ENCODE assay signal across 14 mouse cellular contexts in the genomic region with DNA sequence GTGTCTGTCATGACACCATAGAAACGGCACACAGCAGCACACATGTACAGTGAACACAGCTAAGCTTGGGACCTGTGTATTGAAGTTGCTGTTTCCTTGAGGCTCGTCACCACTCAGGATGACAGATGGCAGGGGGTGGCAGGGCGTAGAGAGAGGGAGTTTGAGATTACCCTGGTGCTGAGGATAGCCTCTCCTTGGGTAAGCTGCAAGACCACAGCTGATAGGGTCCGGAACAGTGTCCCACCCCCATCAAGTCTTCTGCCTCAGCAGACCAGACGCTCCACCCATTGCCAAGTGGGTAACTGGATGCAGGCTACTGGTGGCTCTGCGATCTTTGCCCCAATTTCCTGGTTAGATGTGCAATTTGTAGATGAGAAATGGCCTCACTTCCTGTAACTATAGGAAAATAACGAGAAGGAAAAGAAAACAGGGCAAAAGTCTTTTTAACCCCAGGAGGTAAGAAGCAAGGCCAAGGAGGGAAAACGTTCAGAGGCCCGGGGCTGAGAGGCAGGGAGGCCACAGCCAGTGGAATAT. TPM values are rescaled to one million over a fixed set of nuclear protein-coding genes. Genes with fewer than 3 reads are reported as not detected.
DNase-seq lines count a peak whose midpoint lies in the region; ATAC-seq lines count a peak whose summit lies in the region.
"Had no signal": no experiment of that assay in that cellular context is flagged by ENCODE, and none has a peak within 500 bp of the region (broad histone marks: within the 10 kb centered on the region; RNA-seq: fewer than 3 reads in every experiment).

No protein-coding gene starts in this region.

- peak; percentile 73 for ATAC-seq in intestine, embryonic 15.5 days

- H3K4me2 ChIP-seq in intestine, embryonic 15.5 days (replicated peaks), result peak overlapping the region; percentile 39
- H3K4me2 ChIP-seq: embryonic facial prominence, embryonic 15.5 days; neural tube, embryonic 13.5 days had no signal

- H3K36me3 ChIP-seq in heart, embryonic 10.5 days, result no peaks in the 10 kb centered on the region
- H3K36me3 ChIP-seq in intestine, embryonic 15.5 days, result no peaks in the 10 kb centered on the region
- H3K36me3 ChIP-seq in macrophage (ENCODE audit: inconsistent target), result no peaks in the 10 kb centered on the region
- H3K36me3 ChIP-seq: embryonic facial prominence, embryonic 15.5 days; neural tube, embryonic 13.5 days had no signal

- H3K27ac ChIP-seq in heart, embryonic 10.5 days, result 0 out of 2 replicates have a peak overlapping the region, but pooled peaks have one; percentile 36
- peak overlapping the region; percentile 63 for H3K27ac ChIP-seq in intestine, embryonic 15.5 days
- H3K27ac ChIP-seq in macrophage, result peak overlapping the region; percentile 88
- H3K27ac ChIP-seq: embryonic facial prominence, embryonic 15.5 days; neural tube, embryonic 13.5 days had no signal

- peaks cover 9% of the 10 kb centered on the region; the same call in 1 of the 2 replicates for H3K4me1 ChIP-seq in heart, embryonic 10.5 days
- peaks cover 10% of the 10 kb centered on the region; the same call in 1 of the 2 replicates for H3K4me1 ChIP-seq in intestine, embryonic 15.5 days (replicated peaks)
- H3K4me1 ChIP-seq: embryonic facial prominence, embryonic 15.5 days; neural tube, embryonic 13.5 days had no signal

- H3K27me3 ChIP-seq in heart, embryonic 10.5 days (ENCODE audit: insufficient read depth, poor library complexity, severe bottlenecking), result no peaks in the 10 kb centered on the region
- H3K27me3 ChIP-seq in intestine, embryonic 15.5 days (replicated peaks), result no peaks in the 10 kb centered on the region
- H3K27me3 ChIP-seq: embryonic facial prominence, embryonic 15.5 days; neural tube, embryonic 13.5 days had no signal

- no peak overlapping the region for H3K9ac ChIP-seq in intestine, embryonic 15.5 days
- H3K9ac ChIP-seq: embryonic facial prominence, embryonic 15.5 days; neural tube, embryonic 13.5 days had no signal

- H3K79me2 ChIP-seq in macrophage (ENCODE audit: inconsistent target), result no peaks in the 10 kb centered on the region

- DNase-seq in heart, embryonic 10.5 days (ENCODE audit: low spot score), result no peak
- no peak for DNase-seq in heart, adult 18-20 months
- DNase-seq in 416B (ENCODE audit: low read depth), result peak; percentile 98
- no peak for DNase-seq in gastrocnemius, adult 18-20 months (ENCODE audit: low spot score)
- no peak for DNase-seq in kidney, adult 18-20 months
- DNase-seq in adrenal gland, adult 18-20 months (ENCODE audit: low spot score in 2 of 2), result no peak
- DNase-seq: adrenal gland, postnatal 25 days had no signal

- H3K4me3 ChIP-seq in heart, embryonic 10.5 days, result no peak overlapping the region
- no peak overlapping the region for H3K4me3 ChIP-seq in intestine, embryonic 15.5 days (replicated peaks)
- no peak overlapping the region for H3K4me3 ChIP-seq in macrophage (ENCODE audit: inconsistent target)
- H3K4me3 ChIP-seq: embryonic facial prominence, embryonic 15.5 days; neural tube, embryonic 13.5 days had no signal

- H3K9me3 ChIP-seq in heart, embryonic 10.5 days, result 0 out of 2 replicates have a peak, but pooled peaks cover 3% of the 10 kb centered on the region
- H3K9me3 ChIP-seq in intestine, embryonic 15.5 days, result no peaks in the 10 kb centered on the region
- H3K9me3 ChIP-seq: embryonic facial prominence, embryonic 15.5 days; neural tube, embryonic 13.5 days had no signal

- WGBS in heart, embryonic 10.5 days, result 51% methylated on average over 9 of the region's 9 CpGs
- 29% methylated on average over 9 of the region's 9 CpGs for WGBS in intestine, embryonic 15.5 days
- 11% methylated on average over 9 of the region's 9 CpGs for WGBS in macrophage (ENCODE audit: missing documents)

RNA-seq across cellular contexts. Expression of a gene that starts 11.8 kb away (rescaled TPM):
- polyA plus RNA-seq in heart, embryonic 10.5 days (2016; fragmentation: Nextera tagmentation; extraction: Ambion mirVana), result 0.20 TPM in 1 of 2 replicates, not detected in the other
- total RNA-seq in heart, adult 18-20 months (2021), result under 1 TPM; 0.23 to 0.35 TPM
- 10.9 and 15.5 TPM in 2 replicates for polyA plus RNA-seq in intestine, embryonic 15.5 days (2015; fragmentation: Nextera tagmentation; extraction: Ambion mirVana)
- total RNA-seq in macrophage (2018; cell fraction: chromatin; rRNA removed), result under 1 TPM in 2 of 26 experiments, not detected in 24; 0.25 to 0.36 TPM
- total RNA-seq in macrophage (2018; cell fraction: cytosol; rRNA removed), result under 1 TPM in 22 of 26 experiments, not detected in 4; 0.09 to 0.60 (median 0.24) TPM
- under 1 TPM in 5 of 26 experiments, not detected in 21; 0.29 to 0.99 (median 0.69) TPM for total RNA-seq in macrophage (2018; cell fraction: nucleus; rRNA removed)
- polyA plus RNA-seq in macrophage (2018), result 0.10 TPM in 1 of 3 replicates, not detected in the others
- under 1 TPM; 0.50 to 0.90 TPM for total RNA-seq in gastrocnemius, adult 18-20 months (2021)
- 10 to 100 TPM in 1 of 2 experiments, 1 to 10 TPM in 1; 1.6 to 10.5 TPM for total RNA-seq in adrenal gland, adult 18-20 months (2021)
- total RNA-seq: left cerebral cortex, adult 18-20 months had no signal
- polyA plus RNA-seq: C2C12; embryonic facial prominence, embryonic 15.5 days had no signal

RNA-seq across cellular contexts. Expression of a gene that starts 24.1 kb away (rescaled TPM):
- not detected in 2 replicates for polyA plus RNA-seq in heart, embryonic 10.5 days (2016; fragmentation: Nextera tagmentation; extraction: Ambion mirVana)
- not detected for total RNA-seq in heart, adult 18-20 months (2021)
- 1.9 and 2.8 TPM in 2 replicates for polyA plus RNA-seq in intestine, embryonic 15.5 days (2015; fragmentation: Nextera tagmentation; extraction: Ambion mirVana)
- total RNA-seq in macrophage (2018; cell fraction: chromatin; rRNA removed), result not detected
- total RNA-seq in macrophage (2018; cell fraction: cytosol; rRNA removed), result not detected
- total RNA-seq in macrophage (2018; cell fraction: nucleus; rRNA removed), result not detected
- polyA plus RNA-seq in macrophage (2018), result not detected in 3 replicates
- total RNA-seq in gastrocnemius, adult 18-20 months (2021), result 1 to 10 TPM in 1 of 2 experiments, not detected in 1; 2.1 TPM
- total RNA-seq in adrenal gland, adult 18-20 months (2021), result 1 to 10 TPM in 1 of 2 experiments, not detected in 1; 2.5 TPM
- total RNA-seq: adrenal gland, postnatal 25 days; left cerebral cortex, adult 18-20 months had no signal
- polyA plus RNA-seq: C2C12; heart, embryonic 14.5 days had no signal

RNA-seq across cellular contexts. Expression of a gene that starts 44.2 kb away (rescaled TPM):
- polyA plus RNA-seq in heart, embryonic 10.5 days (2016; fragmentation: Nextera tagmentation; extraction: Ambion mirVana), result 0.10 and 0.17 TPM in 2 replicates
- total RNA-seq in heart, adult 18-20 months (2021), result not detected
- polyA plus RNA-seq in intestine, embryonic 15.5 days (2015; fragmentation: Nextera tagmentation; extraction: Ambion mirVana), result 0.54 and 0.83 TPM in 2 replicates
- not detected for total RNA-seq in macrophage (2018; cell fraction: chromatin; rRNA removed)
- not detected for total RNA-seq in macrophage (2018; cell fraction: cytosol; rRNA removed)
- not detected for total RNA-seq in macrophage (2018; cell fraction: nucleus; rRNA removed)
- polyA plus RNA-seq in macrophage (2018), result not detected in 3 replicates
- not detected for total RNA-seq in gastrocnemius, adult 18-20 months (2021)
- under 1 TPM; 0.23 to 0.26 TPM for total RNA-seq in adrenal gland, adult 18-20 months (2021)
- total RNA-seq: left cerebral cortex, adult 18-20 months had no signal
- polyA plus RNA-seq: C2C12; embryonic facial prominence, embryonic 15.5 days; heart, embryonic 14.5 days; neural tube, embryonic 13.5 days had no signal

RNA-seq across cellular contexts. Expression of a gene that starts 48.3 kb away (rescaled TPM):
- polyA plus RNA-seq in heart, embryonic 10.5 days (2016; fragmentation: Nextera tagmentation; extraction: Ambion mirVana), result 0.39 and 0.81 TPM in 2 replicates
- total RNA-seq in heart, adult 18-20 months (2021), result 1 to 10 TPM; 1.0 to 3.5 TPM
- 4.6 and 5.3 TPM in 2 replicates for polyA plus RNA-seq in intestine, embryonic 15.5 days (2015; fragmentation: Nextera tagmentation; extraction: Ambion mirVana)
- total RNA-seq in macrophage (2018; cell fraction: chromatin; rRNA removed), result not detected
- total RNA-seq in macrophage (2018; cell fraction: cytosol; rRNA removed), result under 1 TPM in 3 of 26 experiments, not detected in 23; 0.19 to 0.56 (median 0.33) TPM
- not detected for total RNA-seq in macrophage (2018; cell fraction: nucleus; rRNA removed)
- 0.37 TPM in 1 of 3 replicates, not detected in the others for polyA plus RNA-seq in macrophage (2018)
- total RNA-seq in gastrocnemius, adult 18-20 months (2021), result under 1 TPM; 0.46 to 0.97 TPM
- 1 to 10 TPM; 4.2 to 6.0 TPM for total RNA-seq in adrenal gland, adult 18-20 months (2021)
- polyA plus RNA-seq: C2C12 had no signal

RNA-seq across cellular contexts. Expression of a gene that starts 49.5 kb away (rescaled TPM):
- polyA plus RNA-seq in heart, embryonic 10.5 days (2016; fragmentation: Nextera tagmentation; extraction: Ambion mirVana), result not detected in 2 replicates
- under 1 TPM in 1 of 2 experiments, not detected in 1; 0.13 TPM for total RNA-seq in heart, adult 18-20 months (2021)
- polyA plus RNA-seq in intestine, embryonic 15.5 days (2015; fragmentation: Nextera tagmentation; extraction: Ambion mirVana), result 0.25 and 0.27 TPM in 2 replicates
- total RNA-seq in macrophage (2018; cell fraction: chromatin; rRNA removed), result under 1 TPM in 10 of 26 experiments, not detected in 16; 0.12 to 0.28 (median 0.21) TPM
- under 1 TPM in 11 of 26 experiments, not detected in 15; 0.03 to 0.09 (median 0.04) TPM for total RNA-seq in macrophage (2018; cell fraction: cytosol; rRNA removed)
- under 1 TPM in 14 of 26 experiments, not detected in 12; 0.12 to 0.31 (median 0.21) TPM for total RNA-seq in macrophage (2018; cell fraction: nucleus; rRNA removed)
- not detected in 3 replicates for polyA plus RNA-seq in macrophage (2018)
- not detected for total RNA-seq in gastrocnemius, adult 18-20 months (2021)
- total RNA-seq in adrenal gland, adult 18-20 months (2021), result not detected
- total RNA-seq: adrenal gland, postnatal 25 days; left cerebral cortex, adult 18-20 months had no signal
- polyA plus RNA-seq: C2C12; embryonic facial prominence, embryonic 15.5 days; heart, embryonic 14.5 days; neural tube, embryonic 13.5 days had no signal

Comparison
In these comparisons a context has a peak if more than half of its experiments do, and no peak if none do; other contexts are left out.
1. H3K27ac ChIP-seq: peak in every context shown above with its lines; median percentile 88 in macrophage; 63 in intestine, embryonic 15.5 days; 36 in heart, embryonic 10.5 days.